Mouse (Mus musculus): Measurements from ENCODE around the gene Pkd1l2.

Pkd1l2 gene

GRCm38 (mm10) chr8:117037374-117037935 lies 44.8 kb downstream of the Pkd1l2 start:
- no peak for DNase-seq (ENCODE audit: low read depth, low spot score)

GRCm38 (mm10) chr8:117033393-117033792 lies 48.9 kb downstream of the Pkd1l2 start:
- DNase-seq (ENCODE audit: low read depth, low spot score) = no peak

GRCm38 (mm10) chr8:117032609-117033008 lies 49.6 kb downstream of the Pkd1l2 start:
- no peak for DNase-seq (ENCODE audit: low read depth, low spot score)

GRCm38 (mm10) chr8:117031476-117031875 lies 50.8 kb downstream of the Pkd1l2 start:
- DNase-seq (ENCODE audit: low read depth, low spot score) = no peak

- peak; percentile 41 for DNase-seq (ENCODE audit: low read depth, low spot score)
These were observed 53.6 kb downstream of the Pkd1l2 start for GRCm38 (mm10) chr8:117028686-117029085.

GRCm38 (mm10) chr8:117027601-117028000 lies 54.6 kb downstream of the Pkd1l2 start:
- DNase-seq (ENCODE audit: low read depth, low spot score) = no peak

- no peak for DNase-seq (ENCODE audit: low read depth, low spot score)
These were observed 59.8 kb downstream of the Pkd1l2 start for GRCm38 (mm10) chr8:117022297-117022993.

- peak; percentile 69 for DNase-seq (ENCODE audit: low read depth, low spot score)
These were observed 62.6 kb downstream of the Pkd1l2 start for GRCm38 (mm10) chr8:117019323-117020275.

- DNase-seq (ENCODE audit: low read depth, low spot score) = peak; percentile 76
These were observed 64.4 kb downstream of the Pkd1l2 start for GRCm38 (mm10) chr8:117017896-117018295.

- peak; percentile 94 for DNase-seq (ENCODE audit: low read depth, low spot score)
These were observed 65.2 kb downstream of the Pkd1l2 start for GRCm38 (mm10) chr8:117017006-117017405.

- DNase-seq (ENCODE audit: low read depth, low spot score) = peak; percentile 65
These were observed 66.6 kb downstream of the Pkd1l2 start for GRCm38 (mm10) chr8:117015670-117016069.

- DNase-seq (ENCODE audit: low read depth, low spot score) = no peak
These were observed 70.9 kb downstream of the Pkd1l2 start for GRCm38 (mm10) chr8:117011366-117011765.

- DNase-seq (ENCODE audit: low read depth, low spot score) = no peak
These were observed 88.1 kb downstream of the Pkd1l2 start for GRCm38 (mm10) chr8:116994016-116994716.

GRCm38 (mm10) chr8:116993095-116993867 lies 89.0 kb downstream of the Pkd1l2 start, which contains the start of gene Gcsh:
Gcsh (minus strand) TSS chr8:116993537.
- DNase-seq (ENCODE audit: low read depth, low spot score) = peak; percentile 100

- no peak for DNase-seq (ENCODE audit: low read depth, low spot score)
These were observed 89.9 kb downstream of the Pkd1l2 start for GRCm38 (mm10) chr8:116992176-116992971.

GRCm38 (mm10) chr8:116991241-116991640 lies 91.0 kb downstream of the Pkd1l2 start:
- no peak for DNase-seq (ENCODE audit: low read depth, low spot score)

GRCm38 (mm10) chr8:116989842-116990241 lies 92.4 kb downstream of the Pkd1l2 start:
- peak; percentile 66 for DNase-seq (ENCODE audit: low read depth, low spot score)

GRCm38 (mm10) chr8:116980117-116980516 lies 102.1 kb downstream of the Pkd1l2 start:
- peak; percentile 82 for DNase-seq (ENCODE audit: low read depth, low spot score)

GRCm38 (mm10) chr8:116978631-116979256 lies 103.5 kb downstream of the Pkd1l2 start, which contains the start of gene 1700030J22Rik:
1700030J22Rik (minus strand) TSS chr8:116978959.
- DNase-seq (ENCODE audit: low read depth, low spot score) = peak; percentile 99

Data from ZHBTc4 (cell line).